Mouse (Mus musculus): ENCODE data around the gene Kcnk12. TPM values are rescaled to one million over a fixed set of nuclear protein-coding genes. Genes with fewer than 3 reads are reported as not detected.
A peak's percentile ranks its signal among the peaks of the same experiment; 100 is the strongest.

Kcnk12 gene
- polyA plus RNA-seq, 1 experiment = 1.4 TPM

DNA sequence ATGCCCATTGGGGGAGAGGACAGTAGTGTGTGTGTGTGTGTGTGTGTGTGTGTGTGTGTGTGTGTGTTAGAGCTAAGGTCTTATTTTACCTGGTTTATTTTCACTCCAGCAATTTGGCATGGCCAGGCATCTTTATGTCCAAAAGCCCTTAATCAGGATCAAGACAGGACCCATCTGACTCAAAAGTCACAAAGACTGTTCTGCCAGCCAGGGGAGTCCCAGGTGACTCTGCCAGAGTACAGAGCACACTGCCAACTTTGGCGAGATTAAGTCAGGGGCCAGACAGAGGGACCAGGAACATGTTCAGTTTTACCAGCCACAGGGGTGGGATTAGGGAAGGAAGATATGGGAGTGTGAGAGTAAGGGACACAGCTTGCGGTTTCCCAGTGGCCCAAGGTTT lies 12.9 kb downstream of the Kcnk12 start:
- no peak for DNase-seq (ENCODE audit: low read depth)

DNA sequence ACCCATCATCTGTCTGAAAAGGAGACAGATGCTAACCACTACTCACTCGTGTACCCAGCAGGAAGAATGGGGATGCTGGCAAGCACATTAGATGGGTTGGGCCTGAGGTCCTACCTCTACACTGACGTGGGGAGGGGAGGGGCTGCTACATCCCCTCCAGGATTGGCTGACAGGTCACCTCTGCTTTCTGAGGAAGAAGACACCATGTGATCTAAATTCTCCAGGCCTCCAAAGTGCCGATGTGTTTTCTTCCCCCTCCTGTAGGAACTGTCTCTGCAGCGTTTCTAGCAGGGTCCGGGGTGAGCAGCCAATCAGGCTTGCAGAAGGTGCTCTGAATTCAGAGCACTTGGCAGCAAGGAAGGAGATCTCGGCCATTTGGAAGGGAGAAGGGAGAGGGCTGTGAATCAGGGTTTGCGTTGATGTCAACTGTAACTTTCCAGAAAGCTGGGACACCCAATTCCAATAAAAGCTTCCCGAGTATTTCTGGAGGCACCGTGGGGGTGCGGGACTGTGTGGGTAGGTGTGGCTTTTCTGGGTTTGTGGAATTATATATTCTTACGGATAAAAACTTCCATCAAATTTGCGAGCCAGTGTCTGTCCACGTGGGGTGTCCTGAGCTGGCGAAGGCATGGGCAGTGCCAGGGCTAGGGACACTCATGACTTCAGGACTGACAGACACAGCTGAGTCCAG lies 13.5 kb downstream of the Kcnk12 start:
- TF ChIP-seq POLR2A (IDR thresholded peaks at IDR 0.05; ENCODE audit: borderline replicate concordance, extremely low read depth, insufficient read depth, insufficient read length, poor library complexity, severe bottlenecking) (no peak), CTCF (IDR thresholded peaks at IDR 0.05; ENCODE audit: borderline replicate concordance, extremely low read depth, insufficient read depth, insufficient read length) (no peak)
- no peak for DNase-seq (ENCODE audit: low read depth)

More for the DNA sequence above, 12.9 kb downstream of the Kcnk12 start:
- TF ChIP-seq POLR2A (IDR thresholded peaks at IDR 0.05; ENCODE audit: borderline replicate concordance, extremely low read depth, insufficient read depth, insufficient read length, poor library complexity, severe bottlenecking) = no peak
- TF ChIP-seq CTCF (IDR thresholded peaks at IDR 0.05; ENCODE audit: borderline replicate concordance, extremely low read depth, insufficient read depth, insufficient read length) = no peak

- TF ChIP-seq CTCF (IDR thresholded peaks at IDR 0.05; ENCODE audit: borderline replicate concordance, extremely low read depth, insufficient read depth, insufficient read length) (no peak), POLR2A (IDR thresholded peaks at IDR 0.05; ENCODE audit: borderline replicate concordance, extremely low read depth, insufficient read depth, insufficient read length, poor library complexity, severe bottlenecking) (no peak)
- DNase-seq (ENCODE audit: low read depth) = no peak
Measured at GRCm38 (mm10) chr17:87781244-87781643, 16.6 kb downstream of the Kcnk12 start.

DNA sequence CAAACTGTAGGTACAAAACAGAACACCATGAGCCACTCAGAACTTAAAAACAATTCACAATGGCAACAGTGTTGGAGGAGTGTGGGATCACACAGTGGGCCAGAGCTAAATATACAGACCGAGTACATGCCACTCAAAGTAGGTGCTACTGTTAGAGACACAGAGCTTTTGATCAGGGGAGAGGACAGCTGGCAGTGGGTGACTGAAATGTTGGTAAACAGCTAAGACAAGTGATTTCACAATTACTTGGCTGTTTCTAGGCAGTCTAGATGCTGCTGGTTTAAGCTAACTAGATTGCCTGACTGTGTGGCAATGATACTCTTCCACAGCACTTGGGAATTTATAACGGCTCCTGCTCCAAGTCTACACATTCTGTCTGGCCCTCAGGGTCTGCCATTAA lies 17.6 kb downstream of the Kcnk12 start:
- TF ChIP-seq CTCF (IDR thresholded peaks at IDR 0.05; ENCODE audit: borderline replicate concordance, extremely low read depth, insufficient read depth, insufficient read length) (no peak), POLR2A (IDR thresholded peaks at IDR 0.05; ENCODE audit: borderline replicate concordance, extremely low read depth, insufficient read depth, insufficient read length, poor library complexity, severe bottlenecking) (no peak)

GRCm38 (mm10) chr17:87774982-87775381 lies 22.8 kb downstream of the Kcnk12 start:
- TF ChIP-seq POLR2A (IDR thresholded peaks at IDR 0.05; ENCODE audit: borderline replicate concordance, extremely low read depth, insufficient read depth, insufficient read length, poor library complexity, severe bottlenecking) (no peak), CTCF (IDR thresholded peaks at IDR 0.05; ENCODE audit: borderline replicate concordance, extremely low read depth, insufficient read depth, insufficient read length) (no peak)
- no peak for DNase-seq (ENCODE audit: low read depth)

More for the DNA sequence above, 17.6 kb downstream of the Kcnk12 start:
- no peak for DNase-seq (ENCODE audit: low read depth)

DNA sequence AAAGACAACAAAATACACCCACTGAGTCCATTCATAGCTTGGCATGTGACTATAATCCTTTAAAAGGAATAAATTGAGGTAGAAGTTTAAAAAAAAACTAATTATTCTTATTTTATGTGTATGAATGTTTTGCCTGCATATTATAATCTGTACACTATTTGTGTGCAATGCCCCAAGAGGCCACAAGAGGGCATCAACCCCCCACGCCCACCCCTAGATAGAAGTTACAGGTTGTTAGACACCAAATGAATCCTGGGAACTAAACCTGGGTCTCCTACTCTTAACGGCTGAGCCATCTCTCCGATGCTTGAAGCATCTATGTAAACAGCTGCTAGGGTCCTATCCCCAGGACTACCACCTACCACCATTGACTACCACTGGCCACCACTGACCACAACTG lies 24.6 kb downstream of the Kcnk12 start:
- DNase-seq (ENCODE audit: low read depth) = no peak
- TF ChIP-seq POLR2A (IDR thresholded peaks at IDR 0.05; ENCODE audit: borderline replicate concordance, extremely low read depth, insufficient read depth, insufficient read length, poor library complexity, severe bottlenecking) = no peak
- peak; percentile 50; the same call in 1 of the 2 replicates for TF ChIP-seq CTCF (IDR thresholded peaks at IDR 0.05; ENCODE audit: borderline replicate concordance, extremely low read depth, insufficient read depth, insufficient read length)

DNA sequence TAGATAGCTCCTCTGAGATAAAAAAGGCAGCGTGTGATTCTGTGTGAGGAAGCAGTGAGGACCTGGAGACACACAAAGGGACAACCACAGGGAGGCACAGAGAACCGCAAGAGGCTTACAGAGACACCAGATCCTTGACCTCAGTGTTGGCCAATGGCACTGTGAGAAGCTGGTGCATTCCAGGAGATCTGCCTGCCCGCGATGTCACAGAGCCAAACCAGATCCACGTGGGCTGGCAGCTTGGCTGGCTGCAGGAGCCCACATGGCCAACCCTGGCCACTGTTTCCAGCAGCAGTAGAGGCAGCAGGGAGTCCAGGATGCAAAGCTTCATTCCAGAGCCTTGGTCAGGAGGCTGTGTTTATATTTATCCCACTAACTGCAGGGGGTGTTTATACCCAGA lies 27.0 kb downstream of the Kcnk12 start:
- TF ChIP-seq POLR2A (IDR thresholded peaks at IDR 0.05; ENCODE audit: borderline replicate concordance, extremely low read depth, insufficient read depth, insufficient read length, poor library complexity, severe bottlenecking) = no peak
- TF ChIP-seq CTCF (IDR thresholded peaks at IDR 0.05; ENCODE audit: borderline replicate concordance, extremely low read depth, insufficient read depth, insufficient read length) = no peak
- no peak for DNase-seq (ENCODE audit: low read depth)

DNA sequence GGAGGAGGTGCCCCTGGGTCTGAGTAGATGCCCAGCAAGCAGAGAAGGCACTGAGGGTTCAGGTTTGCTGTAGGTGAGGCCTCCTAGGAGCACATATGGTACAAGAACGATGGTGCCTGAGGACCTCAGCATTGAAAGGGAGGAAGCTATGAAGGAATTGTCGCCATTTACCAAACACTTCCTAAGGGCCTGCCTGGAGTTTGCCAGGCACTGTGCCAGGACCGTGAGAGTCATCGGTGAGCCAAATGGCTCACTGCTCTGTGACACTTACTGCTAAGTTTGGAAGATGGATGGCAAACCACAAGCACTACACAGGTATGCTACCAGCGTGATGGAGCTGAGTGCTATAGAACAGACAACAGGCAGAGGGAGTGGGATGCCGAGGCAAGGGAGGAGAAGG lies 30.9 kb downstream of the Kcnk12 start:
- TF ChIP-seq CTCF (IDR thresholded peaks at IDR 0.05; ENCODE audit: borderline replicate concordance, extremely low read depth, insufficient read depth, insufficient read length) = no peak

GRCm38 (mm10) chr17:87765031-87765430 lies 32.8 kb downstream of the Kcnk12 start:
- TF ChIP-seq CTCF (IDR thresholded peaks at IDR 0.05; ENCODE audit: borderline replicate concordance, extremely low read depth, insufficient read depth, insufficient read length) (no peak), POLR2A (IDR thresholded peaks at IDR 0.05; ENCODE audit: borderline replicate concordance, extremely low read depth, insufficient read depth, insufficient read length, poor library complexity, severe bottlenecking) (no peak)
- no peak for DNase-seq (ENCODE audit: low read depth)

More for the DNA sequence above, 30.9 kb downstream of the Kcnk12 start:
- no peak for DNase-seq (ENCODE audit: low read depth)

- no peak for DNase-seq (ENCODE audit: low read depth)
Measured at GRCm38 (mm10) chr17:87763146-87763545, 34.6 kb downstream of the Kcnk12 start.

DNA sequence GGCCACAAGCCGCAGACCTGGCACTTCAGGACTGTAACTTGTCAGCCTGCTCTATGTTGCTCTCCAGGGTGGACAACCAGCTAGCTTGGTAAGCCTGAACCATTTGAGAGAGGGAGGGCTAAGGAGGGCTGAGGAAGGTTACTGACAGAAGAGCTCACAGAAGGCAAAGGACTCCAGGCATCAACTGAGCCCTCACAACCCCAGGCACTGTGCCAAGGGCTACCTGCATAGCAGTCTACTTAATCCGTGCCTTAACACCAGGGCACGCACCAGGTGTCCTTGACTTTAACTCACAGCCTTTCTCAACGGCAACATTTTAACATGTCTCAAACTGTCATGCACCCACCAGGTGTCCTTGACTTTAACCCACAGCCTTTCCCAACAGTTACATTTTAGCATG lies 37.5 kb downstream of the Kcnk12 start:
- DNase-seq (ENCODE audit: low read depth) = no peak
- TF ChIP-seq CTCF (IDR thresholded peaks at IDR 0.05; ENCODE audit: borderline replicate concordance, extremely low read depth, insufficient read depth, insufficient read length) = no peak
- TF ChIP-seq POLR2A (IDR thresholded peaks at IDR 0.05; ENCODE audit: borderline replicate concordance, extremely low read depth, insufficient read depth, insufficient read length, poor library complexity, severe bottlenecking) = no peak

More at GRCm38 (mm10) chr17:87763146-87763545, 34.6 kb downstream of the Kcnk12 start:
- no peak for TF ChIP-seq POLR2A (IDR thresholded peaks at IDR 0.05; ENCODE audit: borderline replicate concordance, extremely low read depth, insufficient read depth, insufficient read length, poor library complexity, severe bottlenecking)
- no peak for TF ChIP-seq CTCF (IDR thresholded peaks at IDR 0.05; ENCODE audit: borderline replicate concordance, extremely low read depth, insufficient read depth, insufficient read length)

All from brain, embryonic 14.5 days (tissue).